Mouse (Mus musculus): ENCODE results near the gene Spns3. TPM values are rescaled to one million over a fixed set of nuclear protein-coding genes. Genes with fewer than 3 reads are reported as not detected.

Spns3 gene
- total and polyA plus RNA-seq, 3 experiments = 5.2 to 12.7 TPM; not detected in 1

DNA sequence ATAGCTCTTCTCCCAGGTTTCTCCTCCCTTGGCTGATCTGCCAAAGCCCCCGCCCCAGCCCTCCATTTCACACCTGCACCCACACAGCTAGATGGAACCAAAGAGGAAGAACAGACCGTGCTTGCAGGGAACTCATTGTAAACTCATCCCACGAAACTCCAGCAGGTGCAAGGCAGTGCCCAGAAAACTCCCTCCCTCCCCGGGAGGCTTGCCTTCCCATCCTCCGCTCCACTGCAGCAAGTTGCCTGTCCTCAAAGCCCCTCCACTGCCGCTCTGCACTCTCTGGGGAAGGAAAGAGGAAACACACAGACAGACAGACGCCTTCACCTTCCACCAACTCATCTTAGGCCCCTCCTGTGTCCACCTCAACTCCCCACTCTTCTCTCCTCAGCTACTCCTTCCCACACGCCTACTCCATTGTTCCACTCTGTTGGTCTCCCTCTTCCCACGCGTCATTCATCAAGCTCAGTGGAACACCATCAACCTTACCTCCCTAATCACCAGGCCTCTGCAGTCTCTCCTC lies 16.6 kb upstream of the Spns3 start:
- Histone ChIP-seq H3K4me1 (ENCODE audit: control insufficient read depth in 1 of 2, insufficient read depth in 2 of 2, low read length in 2 of 2) (peaks cover 0 to 2% of the 10 kb centered on the region in 2 experiments; a peak in 1 of 4 replicates), H3K79me2 (ENCODE audit: control insufficient read depth, insufficient read depth, low read length, poor library complexity) (no peaks in the 10 kb centered on the region; the same call in 1 of the 2 replicates), H3K27ac (ENCODE audit: control insufficient read depth, low read depth, low read length) (no peak overlapping the region), H3K4me3 (ENCODE audit: control insufficient read depth in 1 of 2, insufficient read depth in 1 of 2, low read depth in 2 of 2, low read length in 2 of 2) (no peak overlapping the region), H3K36me3 (ENCODE audit: control insufficient read depth in 1 of 2, insufficient read depth in 2 of 2, low read length in 2 of 2) (no peaks in the 10 kb centered on the region), H3K9me3 (replicated peaks; ENCODE audit: insufficient read depth, low read length) (no peaks in the 10 kb centered on the region), H3K27me3 (ENCODE audit: control insufficient read depth in 1 of 2, insufficient read depth in 2 of 2, low read length in 2 of 2) (no peaks in the 10 kb centered on the region), H3K9ac (ENCODE audit: control insufficient read depth, low read depth, low read length, poor library complexity, severe bottlenecking) (no peak overlapping the region)
- no peak for TF ChIP-seq JUND (IDR thresholded peaks at IDR 0.05; ENCODE audit: low read depth, low read length)
- TF ChIP-seq USF2 (IDR thresholded peaks at IDR 0.05; ENCODE audit: borderline replicate concordance in 1 of 2, insufficient read depth in 1 of 2, low read depth in 1 of 2, low read length in 2 of 2) = no peak
- TF ChIP-seq ZMIZ1 (IDR thresholded peaks at IDR 0.05; ENCODE audit: low read depth, low read length) = no peak
- TF ChIP-seq TBP (IDR thresholded peaks at IDR 0.05; ENCODE audit: low read depth, low read length) = no peak
- TF ChIP-seq ZC3H11A (IDR thresholded peaks at IDR 0.05; ENCODE audit: low read depth, low read length) = no peak
- TF ChIP-seq MYB (IDR thresholded peaks at IDR 0.05; ENCODE audit: low read depth, low read length) = no peak
- no peak for TF ChIP-seq USF1 (IDR thresholded peaks at IDR 0.05; ENCODE audit: low read depth, low read length)
- no peak for TF ChIP-seq E2F4 (IDR thresholded peaks at IDR 0.05; ENCODE audit: borderline replicate concordance, low read depth, low read length)
- no peak for TF ChIP-seq NELFE (IDR thresholded peaks at IDR 0.05; ENCODE audit: low read depth, low read length)
- no peak for TF ChIP-seq ELF1 (IDR thresholded peaks at IDR 0.05; ENCODE audit: low read depth, low read length)
- no peak for TF ChIP-seq MXI1 (IDR thresholded peaks at IDR 0.05; ENCODE audit: low read depth, low read length)
- no peak for TF ChIP-seq NRF1 (IDR thresholded peaks at IDR 0.05; ENCODE audit: insufficient read depth, low read depth, low read length, poor library complexity, severe bottlenecking)
- no peak for DNase-seq (ENCODE audit: low read depth, low spot score)

- Histone ChIP-seq H3K27ac (ENCODE audit: control insufficient read depth, low read depth, low read length) (no peak overlapping the region), H3K4me3 (ENCODE audit: control insufficient read depth in 1 of 2, insufficient read depth in 1 of 2, low read depth in 2 of 2, low read length in 2 of 2) (no peak overlapping the region), H3K9me3 (replicated peaks; ENCODE audit: insufficient read depth, low read length) (no peaks in the 10 kb centered on the region), H3K36me3 (ENCODE audit: control insufficient read depth in 1 of 2, insufficient read depth in 2 of 2, low read length in 2 of 2) (no peaks in the 10 kb centered on the region), H3K9ac (ENCODE audit: control insufficient read depth, low read depth, low read length, poor library complexity, severe bottlenecking) (no peak overlapping the region), H3K4me1 (ENCODE audit: control insufficient read depth in 1 of 2, insufficient read depth in 2 of 2, low read length in 2 of 2) (peaks cover 0 to 2% of the 10 kb centered on the region in 2 experiments; a peak in 1 of 4 replicates), H3K27me3 (ENCODE audit: control insufficient read depth in 1 of 2, insufficient read depth in 2 of 2, low read length in 2 of 2) (no peaks in the 10 kb centered on the region), H3K79me2 (ENCODE audit: control insufficient read depth, insufficient read depth, low read length, poor library complexity) (no peaks in the 10 kb centered on the region; the same call in 1 of the 2 replicates)
- no peak for DNase-seq (ENCODE audit: low read depth, low spot score)
- no peak for TF ChIP-seq NRF1 (IDR thresholded peaks at IDR 0.05; ENCODE audit: insufficient read depth, low read depth, low read length, poor library complexity, severe bottlenecking)
- no peak for TF ChIP-seq EP300 (IDR thresholded peaks at IDR 0.05; ENCODE audit: low read depth in 1 of 2, low read length in 2 of 2)
- TF ChIP-seq GATA1 (IDR thresholded peaks at IDR 0.05; ENCODE audit: low read depth, low read length) = no peak
- TF ChIP-seq KAT2A (conservative IDR thresholded peaks at IDR 0.05; ENCODE audit: low read depth, low read length) = no peak
- TF ChIP-seq ELF1 (IDR thresholded peaks at IDR 0.05; ENCODE audit: low read depth, low read length) = no peak
- no peak for TF ChIP-seq RAD21 (IDR thresholded peaks at IDR 0.05; ENCODE audit: low read depth, low read length)
Measured at GRCm38 (mm10) chr11:72566304-72566703, 16.0 kb upstream of the Spns3 start.

Measured in MEL (cell line).